Mouse (Mus musculus) frontal cortex, adult (tissue): ENCODE measurements around the gene Ankrd61.

Experiments used
- ATAC-seq: cut with Nextera tagmentation; 2 replicates; pipeline ENCODE4 v1.9.2; 2017; ENCODE audit warnings: mild to moderate bottlenecking, moderate library complexity, mixed read lengths; ENCODE audit not compliant: low TSS enrichment

The Ankrd61 gene

DNA sequence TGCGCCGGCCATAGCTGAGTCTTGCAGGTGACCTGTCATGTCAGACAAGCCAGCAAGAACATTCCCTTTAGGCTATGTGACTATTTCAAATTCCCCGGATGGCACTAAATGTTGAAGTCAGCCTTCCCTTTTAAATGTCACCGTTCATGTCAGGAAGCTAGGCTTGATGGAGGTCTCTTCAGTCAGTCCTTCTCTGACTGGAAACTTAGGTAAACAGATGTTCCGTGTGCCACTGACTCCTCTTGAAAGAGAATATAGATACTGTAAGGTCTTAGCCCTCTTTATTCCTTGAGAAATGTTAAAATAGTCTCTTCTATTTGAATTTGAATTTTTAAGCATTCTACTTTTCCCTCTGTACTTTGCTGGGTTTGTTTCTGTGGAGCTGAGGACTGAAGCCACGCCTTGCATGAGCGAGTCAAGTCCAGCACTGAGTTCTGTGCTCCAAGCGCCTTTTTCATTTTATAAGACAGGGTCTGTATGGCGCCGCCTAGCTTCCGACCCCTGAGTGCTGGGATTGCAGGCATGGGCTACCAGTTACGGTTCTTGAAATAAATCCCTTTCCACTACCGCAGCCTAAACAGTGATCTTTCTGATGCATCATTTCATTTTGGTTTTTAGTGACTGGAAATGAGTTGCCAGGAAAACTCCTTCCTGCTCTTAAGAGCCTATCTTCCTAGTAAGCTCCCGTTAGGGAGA is at the start of gene Ankrd61:
TSS of gene Ankrd61 (minus strand) at position 51 of the 696 bp plus-strand sequence.
- ATAC-seq: no peak

- ATAC-seq: peak; percentile 90
Measured at GRCm38 (mm10) chr5:143943231-143944125, 46.0 kb upstream of the Ankrd61 start.

DNA sequence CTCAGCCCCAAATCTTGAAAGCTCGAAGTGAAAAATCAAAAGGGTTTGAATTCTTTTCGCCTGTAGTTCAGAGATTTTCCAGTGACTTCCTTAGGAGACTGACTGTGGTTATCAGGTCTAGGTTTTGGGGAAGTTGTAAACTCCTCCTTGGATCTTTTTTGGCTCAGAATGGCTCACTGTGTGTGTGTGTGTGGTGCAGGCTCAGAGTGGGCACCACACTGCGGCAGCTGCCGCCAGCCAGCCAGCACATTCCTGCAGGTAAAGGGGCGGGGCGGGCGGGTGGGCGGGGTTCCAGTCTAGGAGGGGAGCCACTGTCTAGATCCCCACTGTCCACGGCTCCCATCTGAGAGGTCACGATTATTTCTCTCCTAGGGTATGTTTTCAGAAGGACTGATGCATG is 44.1 kb upstream of the Ankrd61 start:
- peak; percentile 39; the same call in 1 of the 2 replicates for ATAC-seq

DNA sequence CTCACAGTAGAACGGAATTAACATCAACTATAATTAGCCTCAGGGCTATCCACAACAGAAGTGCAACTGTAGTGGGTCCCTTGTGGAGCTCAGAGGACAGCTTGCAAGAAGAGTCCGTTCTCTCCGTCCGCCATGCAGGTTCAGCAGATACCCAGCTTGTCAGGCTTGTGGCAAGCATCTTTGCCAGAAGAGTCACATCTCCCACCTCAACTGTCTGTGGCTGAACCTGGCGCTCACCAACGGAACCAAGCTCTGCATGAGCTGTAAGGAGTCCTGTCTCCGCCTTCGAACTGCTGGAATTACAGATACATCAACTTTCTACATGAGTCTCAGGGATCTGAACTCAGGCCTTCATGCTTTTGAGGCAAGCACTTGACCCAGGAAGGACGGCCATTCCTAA is 38.7 kb upstream of the Ankrd61 start:
- ATAC-seq: no peak

- no peak for ATAC-seq
Measured at GRCm38 (mm10) chr5:143933875-143934274, 36.4 kb upstream of the Ankrd61 start.

GRCm38 (mm10) chr5:143933414-143933813 is 35.9 kb upstream of the Ankrd61 start:
- no peak for ATAC-seq

GRCm38 (mm10) chr5:143932831-143933230 is 35.3 kb upstream of the Ankrd61 start, which contains the start of gene Rsph10b:
TSS of gene Rsph10b (plus strand) at chr5:143933035.
- no peak for ATAC-seq

- ATAC-seq: no peak
Measured at GRCm38 (mm10) chr5:143931863-143932580, 34.5 kb upstream of the Ankrd61 start.

- no peak for ATAC-seq
Measured at GRCm38 (mm10) chr5:143930656-143931055, 33.2 kb upstream of the Ankrd61 start.

GRCm38 (mm10) chr5:143929291-143929690 is 31.8 kb upstream of the Ankrd61 start:
- ATAC-seq: no peak

DNA sequence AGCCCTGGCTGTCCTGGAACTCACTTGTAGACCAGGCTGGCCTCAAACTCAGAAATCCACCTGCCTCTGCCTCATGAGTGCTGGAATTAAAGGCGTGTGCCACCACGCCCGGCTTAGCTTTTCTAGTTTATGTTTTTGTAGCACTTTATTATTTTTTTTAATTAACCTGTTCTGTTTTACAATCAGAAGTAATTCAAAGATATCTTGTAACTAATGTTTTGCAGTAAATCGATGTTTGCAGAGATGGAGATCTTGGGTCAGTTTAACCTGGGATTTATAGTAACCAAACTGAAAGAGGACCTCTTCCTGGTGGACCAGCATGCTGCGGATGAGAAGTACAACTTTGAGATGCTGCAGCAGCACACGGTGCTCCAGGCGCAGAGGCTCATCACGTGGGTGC is 30.4 kb upstream of the Ankrd61 start, which contains the start of gene Gm42421:
TSS of gene Gm42421 (plus strand) at position 301 of the 400 bp plus-strand sequence.
- ATAC-seq: no peak

- ATAC-seq: no peak
Measured at GRCm38 (mm10) chr5:143924781-143925452, 27.4 kb upstream of the Ankrd61 start.

GRCm38 (mm10) chr5:143918120-143918519 is 20.6 kb upstream of the Ankrd61 start:
- ATAC-seq: no peak

DNA sequence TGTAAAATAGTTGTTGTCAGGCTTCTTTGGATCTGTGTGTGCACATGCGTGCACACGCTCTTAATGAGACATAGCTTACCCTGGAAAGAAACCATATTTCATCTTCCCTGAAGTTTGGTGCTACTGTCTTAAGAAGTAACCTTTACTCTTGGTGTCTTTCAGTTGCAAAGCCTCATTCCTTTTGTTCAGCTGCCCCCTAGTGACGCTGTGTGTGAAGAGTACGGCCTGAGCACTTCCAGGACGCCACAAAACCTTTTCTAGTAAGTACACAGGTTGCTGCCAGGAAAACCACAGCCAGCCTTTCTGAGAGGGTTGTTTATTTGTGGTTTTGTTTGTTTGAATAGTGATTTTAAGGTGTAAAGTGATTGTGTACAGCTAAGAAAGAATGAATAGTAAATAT is 19.9 kb upstream of the Ankrd61 start:
- ATAC-seq: no peak

DNA sequence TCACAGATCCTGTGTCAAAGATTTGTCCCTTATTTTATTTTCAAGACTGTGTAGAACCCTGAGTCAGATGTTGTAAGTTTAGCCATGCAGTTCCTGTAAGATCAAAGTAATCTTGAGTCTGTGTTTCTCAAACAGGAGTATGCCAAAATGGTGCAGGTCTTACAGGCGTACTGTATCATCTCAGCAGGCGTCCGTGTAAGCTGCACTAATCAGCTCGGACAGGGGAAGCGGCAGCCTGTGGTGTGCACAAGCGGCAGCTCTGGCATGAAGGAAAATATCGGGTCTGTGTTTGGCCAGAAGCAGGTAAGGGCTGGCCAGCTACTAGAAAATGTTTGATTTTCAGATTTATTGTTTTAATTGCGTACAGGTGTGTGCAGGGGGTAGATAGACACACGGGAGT is 18.7 kb upstream of the Ankrd61 start:
- ATAC-seq: no peak

DNA sequence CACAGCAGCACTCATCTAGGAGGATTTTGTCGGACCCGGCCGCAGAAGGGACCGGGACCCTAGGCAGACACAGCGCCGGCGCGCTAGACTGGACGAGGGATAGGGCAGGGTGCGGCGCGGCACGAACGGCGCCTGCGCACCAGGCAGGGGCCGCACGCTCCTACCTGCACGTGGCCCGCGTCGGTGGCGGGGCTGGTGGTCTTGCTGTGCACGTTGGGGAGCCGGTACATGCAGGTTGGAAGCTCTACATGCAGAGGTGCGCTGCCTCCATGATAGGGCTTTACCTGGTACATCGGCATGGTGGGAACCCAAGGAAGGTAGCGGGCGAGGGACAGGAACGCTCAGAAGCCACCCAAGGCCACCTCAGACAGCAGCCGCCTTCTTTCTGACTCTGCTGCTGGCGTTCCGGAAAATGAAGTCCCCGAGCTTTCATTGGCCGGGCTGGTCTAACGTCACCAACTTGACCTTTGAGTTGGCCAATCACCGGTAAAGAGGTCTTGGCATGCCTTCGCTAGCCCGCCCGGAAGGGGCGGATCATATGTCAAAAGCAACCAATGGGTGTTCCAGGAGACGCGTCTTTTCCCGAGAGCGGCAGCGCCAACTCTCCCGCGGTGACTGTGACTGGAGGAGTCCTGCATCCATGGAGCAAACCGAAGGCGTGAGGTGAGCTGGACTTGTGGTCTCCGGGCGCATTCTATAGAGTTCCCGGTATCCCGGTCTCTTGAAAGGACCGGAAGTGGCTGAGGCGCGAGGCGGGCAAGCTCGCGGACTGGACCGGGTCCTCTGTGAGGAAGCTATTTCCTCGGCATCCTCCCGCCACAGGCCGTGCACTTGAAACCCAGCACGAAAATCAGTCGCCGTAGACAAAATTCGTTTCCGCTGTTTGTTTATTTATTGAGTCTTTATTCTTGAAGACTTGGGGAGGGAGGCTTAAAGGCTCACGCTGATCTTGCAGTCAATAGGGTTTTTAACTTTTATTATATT is 12.2 kb upstream of the Ankrd61 start, which contains the start of the genes Aimp2 and Pms2:
TSS of gene Aimp2 (minus strand) at position 431 of the 984 bp plus-strand sequence.
TSS of gene Pms2 (plus strand) at position 548 of the 984 bp plus-strand sequence.
- peak; percentile 96 for ATAC-seq

DNA sequence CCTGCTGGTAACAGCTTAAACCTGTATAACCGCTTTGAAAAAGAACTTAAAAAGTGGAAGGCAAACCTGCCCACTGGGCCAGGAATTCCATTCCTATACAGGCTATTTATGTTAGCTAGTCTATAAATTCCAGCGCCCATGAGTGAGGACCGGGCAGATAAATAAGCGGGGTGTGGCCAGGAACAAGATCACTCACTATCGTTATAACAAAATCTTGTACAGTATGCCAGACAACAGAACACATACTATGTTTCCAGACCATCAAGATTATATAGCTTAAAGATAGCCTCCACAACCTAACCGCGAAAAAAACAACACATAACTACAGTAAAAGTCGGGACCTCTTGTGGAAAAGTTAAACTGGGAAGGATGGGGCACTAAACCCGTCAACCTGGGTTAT is 11.4 kb upstream of the Ankrd61 start:
- ATAC-seq: no peak

GRCm38 (mm10) chr5:143906429-143906828 is 8.9 kb upstream of the Ankrd61 start:
- no peak for ATAC-seq

DNA sequence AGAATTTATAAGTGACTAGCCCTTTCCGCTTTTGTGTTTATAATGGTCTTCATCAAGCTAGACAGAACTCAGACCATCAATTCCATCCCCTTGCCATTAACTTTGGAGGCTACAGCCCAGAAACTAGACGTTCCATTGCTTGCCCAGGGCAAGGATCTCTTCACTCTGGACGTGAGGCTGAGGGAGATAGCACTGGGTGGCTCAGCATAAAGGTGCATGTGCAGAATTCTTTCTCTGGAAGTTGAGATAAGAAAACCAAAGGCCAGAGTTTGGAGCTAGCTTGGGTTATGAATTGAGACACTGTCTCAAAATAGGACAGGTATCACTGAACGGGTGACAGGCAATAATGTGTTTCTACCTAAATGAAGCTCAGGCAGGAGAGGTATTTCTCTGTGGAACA is 6.3 kb upstream of the Ankrd61 start:
- ATAC-seq: no peak

GRCm38 (mm10) chr5:143902111-143902510 is 4.6 kb upstream of the Ankrd61 start:
- peak; percentile 22; the same call in 1 of the 2 replicates for ATAC-seq
